Mouse (Mus musculus) T-helper 1 cell (primary cell): ENCODE data around the gene Npy1r.

ENCODE experiments used
- in situ Hi-C: fragments of 300-600 bp; cut with MboI, MseI; formaldehyde crosslinking; loops from one replicate; pipeline ENCODE4 v1.15.1; 2025; ENCODE audit warnings: high pct_unique_total_duplicates

Npy1r gene

DNA sequence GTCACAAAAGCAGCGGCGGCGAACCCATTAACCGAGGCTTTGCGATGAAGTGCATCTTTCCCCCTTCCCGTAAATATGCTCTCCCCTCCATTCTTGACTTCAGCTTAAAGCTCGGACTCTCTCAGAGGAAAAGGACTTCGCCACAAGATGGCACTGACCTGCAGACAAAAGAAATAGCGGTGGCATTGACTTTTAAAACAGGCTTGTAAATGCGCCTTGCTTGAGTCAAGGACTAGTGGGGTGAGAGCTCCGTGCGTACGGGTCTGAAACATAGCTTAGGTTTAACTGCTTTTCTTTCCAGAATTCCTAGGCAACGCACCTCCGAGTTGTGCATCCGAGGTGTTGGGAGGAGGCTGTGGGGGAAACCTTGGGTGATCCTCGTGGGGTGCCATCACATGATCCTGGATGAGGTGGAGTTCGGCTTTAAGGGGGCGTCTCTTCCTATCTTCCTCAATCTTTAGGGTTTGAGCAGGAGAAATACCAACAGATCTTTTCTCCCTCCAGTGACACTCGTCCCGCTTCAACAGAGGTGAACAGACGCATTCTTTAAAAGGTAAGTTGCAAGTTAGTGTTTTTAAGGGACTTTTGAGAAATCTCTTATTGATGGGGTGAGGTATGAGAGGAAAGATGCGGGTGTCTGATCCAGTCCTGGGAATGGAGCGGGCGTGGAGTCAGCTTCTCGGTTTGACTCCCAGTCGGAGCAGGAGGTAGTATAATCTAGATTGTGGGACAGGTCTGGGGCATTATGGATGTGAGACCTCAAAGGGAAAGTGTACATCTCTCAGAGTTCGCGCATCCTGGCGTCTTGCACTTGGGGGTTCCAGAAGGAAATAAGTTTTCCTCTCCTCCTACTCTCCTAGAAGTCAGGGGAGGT, at the start of gene Npy1r:
Npy1r (plus strand) TSS at position 223 of the 874 bp plus-strand sequence.
- in situ Hi-C loops: no loop called here

DNA sequence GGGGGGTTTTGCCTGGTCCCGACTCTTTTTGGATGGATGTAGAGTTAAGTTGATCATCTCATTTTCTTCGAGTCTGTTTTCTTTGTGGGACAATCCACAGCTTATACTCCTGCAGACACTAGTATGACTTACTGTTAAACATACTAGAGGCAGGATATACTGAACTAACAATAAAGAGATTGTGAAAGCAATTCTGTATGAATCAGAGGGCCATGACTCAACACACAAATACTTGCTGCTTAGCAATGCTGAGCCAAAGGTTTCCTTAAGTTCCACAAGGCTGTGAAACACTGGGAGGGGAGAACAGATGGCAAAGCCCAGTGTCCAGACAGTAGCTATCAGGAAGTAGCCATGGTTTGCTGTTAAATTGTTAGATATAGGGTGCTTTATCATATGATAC, 15.7 kb upstream of the Npy1r start:
- in situ Hi-C loops: no loop called here

DNA sequence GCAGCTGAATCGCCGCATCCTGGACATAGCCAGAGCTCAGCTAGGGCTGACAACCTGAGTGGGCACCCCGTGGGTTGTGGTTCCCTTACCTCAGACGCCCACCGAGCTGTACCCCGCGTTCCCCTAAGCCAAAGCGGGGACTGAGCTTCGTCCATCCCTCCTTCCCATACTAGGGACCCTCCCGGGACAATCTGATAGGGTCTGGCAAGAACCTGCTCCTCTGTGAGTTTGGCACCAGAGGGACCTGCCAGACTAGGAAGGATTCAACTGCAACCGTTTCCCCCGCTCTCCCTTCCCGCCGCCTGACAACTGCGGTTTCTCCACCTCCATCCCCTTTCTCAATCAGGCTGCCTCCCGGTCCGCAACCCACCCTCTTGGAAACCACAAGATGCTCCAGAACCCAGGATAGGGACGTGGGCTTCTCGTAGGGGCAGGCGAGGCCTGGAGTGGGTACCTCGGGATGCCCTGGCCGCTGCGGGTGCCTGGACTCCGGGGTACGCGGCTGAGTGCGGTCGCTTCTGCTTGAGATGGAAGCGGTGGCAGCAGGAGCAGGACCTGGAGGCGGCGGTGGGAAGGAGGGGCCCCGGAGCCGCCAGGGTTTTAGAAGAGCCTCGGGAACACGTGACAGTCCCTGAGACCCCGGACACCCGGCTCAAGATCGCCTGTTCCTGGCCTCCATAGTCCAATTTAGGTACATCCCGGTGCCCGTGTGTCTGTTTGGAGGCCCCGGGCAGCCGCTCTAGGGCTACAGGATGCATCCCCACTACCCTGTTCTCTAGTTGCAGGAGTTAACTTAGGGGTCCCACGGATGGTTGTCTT, 9.3 kb upstream of the Npy1r start, which contains the start of gene Npy5r:
Npy5r (minus strand) TSS at position 618 of the 819 bp plus-strand sequence.
- in situ Hi-C loops: no loop called here

DNA sequence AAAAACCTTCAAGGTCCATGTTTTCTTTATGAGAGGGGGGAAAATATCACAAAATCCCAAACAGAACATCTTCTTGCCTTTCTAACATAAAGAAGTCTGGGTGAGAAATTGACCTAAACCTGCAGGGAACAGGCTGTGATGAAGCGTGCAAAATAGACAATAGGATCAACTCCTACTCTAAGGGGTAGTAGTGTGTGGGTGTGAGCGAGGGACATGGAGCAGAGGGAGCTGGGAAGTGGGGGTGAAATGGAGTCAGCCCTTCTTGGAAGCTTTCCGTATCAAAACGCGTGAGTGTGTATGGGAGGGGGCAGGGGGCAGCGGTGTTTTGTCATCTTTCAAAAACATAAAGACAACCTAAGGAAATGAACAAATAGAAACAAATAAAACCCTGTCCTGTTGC, 8.6 kb upstream of the Npy1r start:
- in situ Hi-C loops: no loop called here

DNA sequence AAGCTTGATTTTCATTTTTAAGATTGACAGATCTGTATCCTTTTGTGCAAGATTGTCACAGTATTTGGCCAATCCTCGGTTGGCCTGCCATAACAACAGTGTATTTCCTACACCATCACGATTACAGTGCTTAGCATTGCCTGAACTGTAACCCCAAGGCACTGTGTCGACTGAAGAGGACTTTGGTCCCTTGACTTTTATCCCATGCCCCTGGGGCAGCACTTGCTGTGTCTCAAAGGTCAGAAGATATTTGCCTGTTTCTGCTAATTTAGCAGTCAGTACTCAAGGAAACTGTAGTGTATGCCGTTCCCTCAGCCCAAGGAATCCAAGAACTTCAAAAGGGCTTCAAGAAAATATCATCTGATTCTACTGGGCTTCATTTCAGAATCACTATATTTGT, 8.2 kb upstream of the Npy1r start:
- in situ Hi-C loops: no loop called here

DNA sequence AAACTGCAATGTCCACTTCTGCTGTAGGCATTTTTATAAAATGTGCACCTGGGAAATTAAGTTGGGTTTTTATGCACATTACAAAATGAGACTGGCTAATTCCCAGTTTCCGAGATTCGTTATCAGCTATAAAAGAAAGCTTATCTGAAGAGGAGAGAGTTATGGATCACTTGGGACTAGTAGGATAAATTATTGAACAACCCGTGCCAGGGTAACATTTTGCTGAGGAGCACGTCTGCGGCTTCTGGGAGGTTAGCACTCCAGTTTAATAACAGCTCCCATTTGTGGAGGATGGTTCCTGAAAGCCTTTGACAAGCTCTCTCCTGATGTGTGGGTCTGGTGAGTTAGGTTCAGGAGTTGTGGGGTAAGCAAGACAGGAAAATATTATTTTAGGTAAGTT, 6.6 kb upstream of the Npy1r start:
- in situ Hi-C loops: no loop called here

DNA sequence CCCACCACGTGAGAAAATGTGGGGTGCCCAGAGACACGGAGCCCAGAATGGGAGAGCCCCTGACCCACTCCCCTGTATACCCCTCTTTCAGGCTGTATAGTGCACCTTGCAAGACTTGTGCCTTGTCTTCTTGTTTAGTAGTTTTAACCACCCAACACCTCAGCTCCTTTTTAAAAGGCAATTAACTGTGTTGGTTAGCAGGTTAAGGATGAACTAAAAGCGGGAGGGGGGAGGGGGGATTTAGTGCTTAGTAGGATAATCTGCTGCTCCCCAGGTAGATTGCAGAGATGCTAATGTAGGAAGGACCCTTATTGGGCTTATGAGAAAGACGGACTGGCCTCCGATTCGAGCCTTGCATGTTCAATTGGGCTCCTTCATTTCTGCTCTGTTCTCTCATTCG, 1.0 kb downstream of the Npy1r start:
- in situ Hi-C loops: no loop called here

DNA sequence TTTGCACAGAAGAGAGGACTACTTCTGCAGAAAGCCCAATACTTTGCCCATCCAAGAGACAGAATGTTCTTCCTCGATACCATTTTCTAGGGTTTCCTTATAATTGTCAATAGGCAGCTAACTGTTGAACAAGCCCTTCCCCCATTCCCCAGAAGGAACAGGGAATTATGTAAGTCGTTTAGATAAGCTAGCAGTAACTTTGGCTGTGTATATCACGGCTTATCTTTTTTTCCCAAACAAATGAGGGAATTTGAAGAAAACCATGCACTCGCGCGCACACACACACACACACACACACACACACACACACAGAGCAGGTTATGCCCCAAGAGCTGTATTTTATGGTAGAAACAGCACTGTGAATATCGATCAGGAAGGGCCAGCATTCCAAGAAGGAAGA, 1.8 kb downstream of the Npy1r start:
- in situ Hi-C loops: no loop called here

DNA sequence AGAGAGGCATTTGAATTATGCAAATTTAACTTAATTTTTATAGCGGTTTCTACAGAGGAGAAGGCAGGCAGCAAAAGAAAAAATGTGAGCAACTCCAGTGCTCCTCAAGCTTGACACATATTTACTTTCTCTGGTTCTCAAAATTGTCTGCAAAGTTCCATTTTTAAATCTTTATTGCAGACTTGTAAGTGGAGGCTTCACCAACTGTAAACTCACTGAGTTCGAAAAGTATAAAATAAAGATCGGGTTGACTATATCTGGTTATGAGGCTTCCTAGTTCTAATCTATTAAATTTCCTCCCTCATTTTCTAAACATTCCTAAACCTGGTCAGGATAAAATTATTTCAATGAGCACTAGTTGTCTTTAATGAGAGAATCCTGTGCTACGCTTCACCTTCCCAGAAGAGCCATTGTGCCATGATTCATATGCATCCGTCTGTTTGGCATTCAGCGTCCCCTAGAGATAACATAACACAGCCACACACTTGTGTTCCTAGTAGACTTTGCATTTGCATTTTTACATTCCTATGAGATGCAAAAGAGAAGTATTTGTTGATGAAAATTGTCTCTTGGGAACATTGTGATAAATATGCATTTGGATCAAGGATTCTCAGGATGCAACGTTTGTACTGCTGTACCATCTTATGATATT, 17.5 kb downstream of the Npy1r start:
- in situ Hi-C loops: no loop called here

DNA sequence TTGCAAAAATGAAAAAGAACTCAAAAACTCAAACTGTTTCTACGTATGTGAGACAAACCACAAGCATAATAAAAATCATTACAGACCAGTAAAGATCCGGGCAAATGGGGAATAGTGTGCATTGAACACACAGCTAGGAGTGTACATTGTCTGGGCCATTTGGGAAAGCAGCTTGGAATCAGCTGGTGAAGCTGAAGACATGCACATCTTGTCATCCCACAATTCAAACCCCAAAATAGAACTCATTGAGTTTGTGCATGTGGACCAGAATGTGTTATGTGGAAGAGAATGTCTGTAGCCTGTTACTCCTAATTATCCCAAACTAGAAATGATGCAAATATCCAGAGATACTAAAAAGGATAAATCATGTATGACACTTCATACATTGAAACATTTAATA, 25.8 kb downstream of the Npy1r start:
- in situ Hi-C loops: no loop called here

DNA sequence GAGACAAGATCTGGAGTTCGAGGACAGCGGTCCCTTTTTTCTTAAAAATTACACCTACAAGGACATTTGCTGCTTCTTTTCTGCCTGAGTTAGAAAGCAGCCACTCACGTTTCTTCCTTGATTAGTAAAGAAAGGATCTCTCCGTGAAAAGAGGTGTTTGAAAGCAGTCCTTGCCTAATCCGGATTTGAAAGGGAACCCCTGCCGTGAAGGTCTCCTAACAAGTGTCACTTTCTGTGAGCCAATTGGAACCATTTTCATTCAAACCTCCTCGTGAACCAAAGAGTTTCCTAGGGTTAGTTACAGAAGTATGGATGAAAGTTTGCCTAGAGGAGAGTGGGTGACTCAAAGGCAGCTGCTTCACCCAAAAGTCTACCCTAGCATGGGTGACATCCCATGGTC, 32.5 kb downstream of the Npy1r start:
- in situ Hi-C loops: no loop called here

DNA sequence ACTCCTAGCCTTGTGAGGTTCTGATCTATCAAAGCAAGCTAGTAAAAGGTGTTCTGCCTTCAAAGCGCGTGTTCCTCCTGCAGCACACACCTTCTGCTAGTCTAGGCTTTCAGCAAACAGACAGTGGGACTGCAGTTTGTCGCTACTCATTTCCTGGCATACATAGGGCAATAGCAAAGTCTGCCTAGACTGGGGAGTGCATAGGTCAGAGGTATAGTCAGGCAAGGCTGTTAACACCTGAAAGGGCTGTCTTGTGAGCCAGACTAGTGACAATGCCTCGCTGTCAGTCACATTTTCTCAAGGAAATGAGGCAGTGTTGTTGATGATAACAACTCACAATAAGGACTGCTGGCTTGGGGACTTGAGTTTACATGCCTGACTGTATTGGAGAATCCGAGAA, 35.0 kb downstream of the Npy1r start:
- in situ Hi-C loops: no loop called here

DNA sequence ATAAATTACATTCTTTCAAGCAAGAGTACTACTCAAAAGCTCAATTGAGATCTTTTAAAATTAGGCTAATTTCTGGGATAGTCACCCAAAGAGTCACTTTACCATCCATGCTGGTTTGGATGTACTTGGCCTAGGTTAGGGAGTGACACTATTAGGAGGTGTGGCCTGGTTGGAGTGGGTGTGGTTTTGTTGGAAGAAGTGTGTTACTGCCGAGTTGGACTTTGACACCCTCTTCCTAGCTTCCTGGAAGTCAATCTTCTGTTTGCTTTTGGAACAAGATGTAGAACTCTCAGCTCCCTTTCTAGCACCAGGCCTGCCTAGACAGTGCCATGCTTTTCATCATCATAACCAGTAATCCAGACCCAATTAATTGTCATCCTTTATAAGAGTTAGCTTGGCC, 45.4 kb downstream of the Npy1r start:
- in situ Hi-C loops: no loop called here

DNA sequence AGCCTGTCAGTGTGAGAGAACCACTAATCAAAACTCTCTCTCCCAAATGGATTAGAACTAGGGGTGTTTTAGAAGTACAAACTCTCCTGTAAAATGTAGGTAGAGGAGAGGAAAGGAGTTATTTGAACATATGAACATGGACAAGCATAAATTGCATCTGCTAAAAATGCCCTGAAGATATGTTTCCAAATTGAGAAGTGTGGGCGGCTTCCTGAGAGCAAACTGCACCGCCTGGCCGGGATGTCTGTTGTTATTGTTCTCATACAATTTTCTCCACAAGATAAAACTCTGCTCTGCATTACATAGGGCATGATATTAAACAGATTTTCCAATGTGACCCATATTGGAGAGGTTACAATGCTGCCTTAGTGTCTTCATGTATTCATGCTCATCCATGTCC, 48.6 kb downstream of the Npy1r start:
- in situ Hi-C loops: no loop called here

DNA sequence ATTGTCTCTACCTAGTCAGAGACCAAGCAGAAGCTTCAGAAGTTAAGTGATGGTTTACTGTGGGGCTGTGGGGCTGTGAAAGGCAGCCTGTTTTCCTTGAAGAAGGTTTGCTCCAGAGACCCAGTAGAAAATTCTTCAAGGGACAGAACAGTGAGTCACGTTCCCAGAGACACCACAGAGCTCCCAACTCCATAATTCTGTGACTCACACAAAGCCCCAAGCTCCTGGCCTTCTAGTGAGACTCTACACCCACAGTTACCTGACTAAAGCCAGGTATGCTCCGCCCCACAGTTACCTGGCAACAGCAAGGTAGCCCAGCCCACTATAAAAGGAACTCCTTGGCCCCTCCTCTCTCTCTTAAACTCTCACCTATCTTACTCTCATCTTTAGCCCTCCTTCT, 54.6 kb downstream of the Npy1r start:
- in situ Hi-C loops: no loop called here

DNA sequence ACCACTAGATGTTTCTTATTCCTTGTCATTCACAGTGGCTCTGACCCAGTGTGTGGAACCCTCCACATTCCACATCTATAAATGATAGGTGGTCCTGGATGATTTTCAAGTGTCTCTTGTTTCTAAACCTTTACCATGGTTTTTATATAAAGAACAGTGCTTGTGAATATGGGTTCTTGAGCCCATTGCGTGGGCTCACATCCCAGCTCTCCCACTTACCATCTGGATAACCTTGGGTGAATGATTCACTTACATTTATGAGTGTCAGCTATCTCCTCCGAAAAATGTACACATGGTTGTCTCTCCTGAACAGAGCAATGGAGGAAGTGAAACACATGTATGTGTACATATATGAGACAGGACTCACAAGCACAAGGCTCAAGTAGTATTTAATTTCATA, 59.2 kb downstream of the Npy1r start:
- in situ Hi-C loops: no loop called here
